Mouse (Mus musculus) neural tube, embryonic 14.5 days (tissue): ENCODE data around the gene Pnpla2. TPM values are rescaled to one million over a fixed set of nuclear protein-coding genes. Genes with fewer than 3 reads are reported as not detected.

Experiments
- ATAC-seq: fragments of 200-750 bp; cut with Nextera tagmentation; 2 replicates; pipeline ENCODE4 v1.8.0; 2017; ENCODE audit warnings: low read depth, mild to moderate bottlenecking, moderate TSS enrichment, moderate library complexity
- H3K27ac ChIP-seq: fragments of 300-500 bp; sonication (generic); 2 replicates; pipeline ENCODE4 v1.5.1; 2014; ENCODE audit warnings: low read depth, mild to moderate bottlenecking, control low read depth, low read length, moderate library complexity, mixed read lengths
- H3K27me3 ChIP-seq: fragments of 300-500 bp; sonication (generic); 2 replicates; pipeline ENCODE4 v1.6.1; 2014; ENCODE audit warnings: low read length; ENCODE audit not compliant: control insufficient read depth, insufficient read depth
- H3K36me3 ChIP-seq: fragments of 300-500 bp; sonication (generic); 2 replicates; pipeline ENCODE4 v1.6.1; 2014; ENCODE audit warnings: low read length, mixed read lengths; ENCODE audit not compliant: control insufficient read depth, insufficient read depth
- H3K4me1 ChIP-seq: fragments of 300-500 bp; sonication (generic); 2 replicates; pipeline ENCODE4 v1.6.1; 2014; ENCODE audit warnings: low read length; ENCODE audit not compliant: control insufficient read depth, insufficient read depth
- H3K4me2 ChIP-seq: fragments of 300-500 bp; sonication (generic); 2 replicates; pipeline ENCODE4 v1.6.1; 2014; ENCODE audit warnings: mild to moderate bottlenecking, low read depth, low read length, control low read depth
- H3K4me3 ChIP-seq: fragments of 300-500 bp; sonication (generic); 2 replicates; pipeline ENCODE4 v1.5.1; 2014; ENCODE audit warnings: low read depth, low read length, control low read depth, mixed read lengths
- H3K9ac ChIP-seq: fragments of 300-500 bp; sonication (generic); replicated peaks from 2 replicates; pipeline ENCODE4 v1.6.1; 2014; ENCODE audit warnings: low read depth, mild to moderate bottlenecking, control low read depth, low read length, mixed read lengths
- H3K9me3 ChIP-seq: fragments of 300-500 bp; sonication (generic); 2 replicates; pipeline ENCODE4 v1.6.1; 2016; ENCODE audit warnings: low read length; ENCODE audit not compliant: control insufficient read depth
- WGBS: fragments of 180-500 bp; shearing (Covaris S2); extraction: QIAGEN DNeasy Blood & Tissue Kit; methylation state at CpG from one replicate; pipeline ENCODE4 v1.1.7; 2014; 5-methylcytosine and 5-hydroxymethylcytosine counted together
- polyA plus RNA-seq: library from polyadenylated mRNA; unstranded; fragments of >200 nt; fragmentation: Nextera tagmentation; extraction: Ambion mirVana; gene quantifications from 2 replicates; pipeline ENCODE4 v1.2.1, GENCODE M21; 2014

Gene Pnpla2
- polyA plus RNA-seq, 1 experiment from 2014 or later = 14.0 TPM

DNA sequence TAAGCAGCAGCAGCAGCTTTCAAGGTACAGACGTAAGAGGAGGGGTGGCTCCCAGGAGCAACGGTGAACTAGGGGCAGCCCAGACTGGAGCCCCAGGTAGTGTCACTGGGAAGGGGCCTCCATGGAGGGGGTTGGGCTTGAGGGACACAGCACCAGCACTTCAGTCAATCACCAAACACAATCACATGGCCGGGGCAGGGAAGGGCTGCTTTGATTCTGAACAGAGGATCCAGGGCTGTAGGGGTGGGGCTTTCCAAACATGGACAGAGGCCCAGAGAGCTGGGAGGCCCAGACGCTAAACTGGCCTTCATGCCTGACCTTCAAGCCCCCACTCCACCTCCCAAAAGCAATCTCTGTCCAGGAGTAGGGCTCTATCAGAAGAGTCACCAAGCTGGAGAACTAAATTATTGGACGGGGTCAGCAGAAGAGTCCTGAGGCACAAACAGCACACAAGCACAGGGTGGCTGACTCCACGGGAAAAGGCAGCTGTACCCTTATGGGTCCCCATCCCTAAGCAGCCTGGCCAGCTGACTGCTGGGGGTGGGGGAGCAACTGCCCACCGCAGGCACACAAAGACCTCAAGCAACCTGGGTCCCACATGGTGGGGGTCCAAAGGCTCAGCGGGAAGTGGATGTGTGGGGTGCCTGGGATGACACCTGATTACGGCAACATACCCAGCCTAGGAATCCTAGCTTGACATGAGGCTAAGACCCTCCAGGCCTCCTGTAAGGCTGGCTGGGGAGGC, 25.0 kb upstream of the Pnpla2 start:
- peak overlapping the region; percentile 88; the same call in 1 of the 2 replicates for H3K4me2 ChIP-seq
- H3K36me3 ChIP-seq = peaks cover 26% of the 10 kb centered on the region
- peaks cover 19% of the 10 kb centered on the region for H3K4me1 ChIP-seq
- ATAC-seq = no peak
- H3K9ac ChIP-seq = no peak overlapping the region
- no peak overlapping the region; the same call in 1 of the 2 replicates for H3K4me3 ChIP-seq
- WGBS = 60% methylated on average over 9 of the region's 9 CpGs
- H3K27me3 ChIP-seq = no peaks in the 10 kb centered on the region
- H3K27ac ChIP-seq = no peak overlapping the region
- no peaks in the 10 kb centered on the region for H3K9me3 ChIP-seq

DNA sequence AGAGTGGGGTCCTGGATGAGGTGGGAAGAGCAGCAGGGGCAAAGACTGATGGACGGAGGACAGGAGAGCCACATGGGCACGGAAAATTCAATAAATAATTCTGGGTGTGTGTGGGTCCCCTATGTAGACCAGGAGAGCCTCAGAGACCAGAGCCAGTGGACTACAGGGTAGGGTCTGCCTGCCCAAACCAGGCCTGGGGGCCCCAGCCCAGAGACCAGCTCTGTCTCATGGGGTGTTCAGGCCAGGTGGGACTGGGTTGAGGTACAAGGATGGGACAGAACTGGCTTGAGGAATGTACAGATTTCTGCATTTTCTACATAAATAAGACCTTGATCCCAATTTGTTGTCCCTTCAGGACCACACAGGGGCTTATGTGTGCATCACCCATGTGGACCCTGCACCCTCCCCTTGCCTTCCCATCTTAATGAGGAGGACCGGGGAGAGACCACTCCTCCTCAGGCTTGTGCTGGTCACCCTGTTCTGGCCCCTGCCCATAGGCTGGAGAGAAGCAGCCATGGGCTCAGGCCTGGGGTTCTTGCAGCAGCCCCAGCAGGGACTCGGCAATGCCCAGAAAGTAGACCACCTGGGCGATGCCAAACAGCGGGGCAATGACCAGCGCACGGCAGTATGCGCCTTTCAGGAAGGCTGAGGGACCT, 24.3 kb upstream of the Pnpla2 start:
- Histone ChIP-seq H3K4me2 (no peak overlapping the region), H3K27ac (no peak overlapping the region), H3K4me1 (peaks cover 25% of the 10 kb centered on the region), H3K27me3 (no peaks in the 10 kb centered on the region), H3K9ac (no peak overlapping the region), H3K36me3 (peaks cover 26% of the 10 kb centered on the region), H3K4me3 (no peak overlapping the region), H3K9me3 (no peaks in the 10 kb centered on the region)
- ATAC-seq = no peak
- WGBS = 92% methylated on average over 9 of the region's 9 CpGs

DNA sequence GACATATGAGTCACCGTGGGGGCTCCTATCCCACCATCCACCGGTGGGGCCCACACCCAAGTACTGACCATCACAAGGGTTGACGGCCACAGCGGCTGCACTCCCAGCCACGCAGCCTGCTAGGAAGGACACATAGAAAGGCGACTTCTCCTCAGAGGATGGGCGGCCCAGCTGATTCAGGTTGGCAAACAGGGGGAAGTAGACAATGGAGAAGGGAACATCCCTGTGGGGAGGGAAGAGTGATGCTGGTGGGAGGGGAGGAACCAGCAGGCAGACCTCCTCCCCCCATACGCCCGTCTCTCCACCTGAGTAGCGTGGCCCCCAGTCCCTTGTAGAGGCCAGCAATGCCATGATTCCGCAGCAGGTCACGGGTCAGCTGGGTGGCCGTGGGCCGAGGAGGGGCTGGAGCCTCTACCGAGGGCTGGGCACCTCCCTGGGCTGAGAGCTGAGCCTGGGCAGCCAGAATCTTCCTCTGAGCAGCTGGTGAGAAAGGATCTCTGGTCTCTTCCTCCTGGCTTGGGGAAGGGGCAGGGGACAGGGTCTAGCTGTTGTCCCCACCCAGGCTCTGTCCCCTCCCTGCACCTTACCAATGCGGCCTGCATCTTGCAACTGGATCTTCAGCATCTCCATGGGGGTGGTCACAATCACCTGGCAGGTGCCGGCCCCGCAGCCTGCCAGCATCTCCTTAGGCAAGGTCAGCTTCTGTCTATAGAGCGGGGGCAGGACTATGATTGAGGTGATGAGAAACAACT, 23.4 kb upstream of the Pnpla2 start:
- WGBS = 95% methylated on average over 19 of the region's 19 CpGs
- H3K4me1 ChIP-seq = peaks cover 34% of the 10 kb centered on the region
- H3K9ac ChIP-seq = no peak overlapping the region
- no peak overlapping the region for H3K4me3 ChIP-seq
- H3K27me3 ChIP-seq = no peaks in the 10 kb centered on the region
- H3K36me3 ChIP-seq = peaks cover 26% of the 10 kb centered on the region
- ATAC-seq = no peak
- no peak overlapping the region for H3K4me2 ChIP-seq
- H3K27ac ChIP-seq = no peak overlapping the region
- H3K9me3 ChIP-seq = no peaks in the 10 kb centered on the region

DNA sequence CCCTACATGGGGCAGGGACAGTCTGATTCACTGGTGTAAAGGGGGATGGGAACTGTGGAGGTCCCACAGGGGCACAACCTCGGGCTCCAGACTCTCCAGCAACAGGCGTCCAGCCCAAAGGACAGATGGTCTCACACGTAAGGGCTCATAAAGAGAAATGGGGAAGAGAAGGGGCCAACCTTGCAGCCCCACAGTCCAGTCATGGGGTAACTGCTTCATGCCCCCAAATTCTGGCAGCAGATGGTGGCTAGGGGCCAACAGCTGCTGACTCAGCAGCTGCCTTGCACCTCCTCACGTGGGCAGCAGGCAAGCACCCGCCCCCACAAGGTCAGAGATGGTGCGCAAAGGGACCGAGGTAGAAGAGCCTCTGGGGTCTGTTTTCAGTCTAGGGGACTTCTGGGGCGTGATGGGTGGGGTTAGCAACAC, 22.8 kb upstream of the Pnpla2 start:
- no peaks in the 10 kb centered on the region for H3K9me3 ChIP-seq
- H3K4me1 ChIP-seq = peaks cover 37% of the 10 kb centered on the region
- WGBS = 85% methylated on average over 8 of the region's 8 CpGs
- no peaks in the 10 kb centered on the region for H3K27me3 ChIP-seq
- no peak overlapping the region for H3K27ac ChIP-seq
- peaks cover 23% of the 10 kb centered on the region for H3K36me3 ChIP-seq
- no peak for ATAC-seq
- no peak overlapping the region for H3K9ac ChIP-seq
- no peak overlapping the region for H3K4me3 ChIP-seq
- no peak overlapping the region for H3K4me2 ChIP-seq

DNA sequence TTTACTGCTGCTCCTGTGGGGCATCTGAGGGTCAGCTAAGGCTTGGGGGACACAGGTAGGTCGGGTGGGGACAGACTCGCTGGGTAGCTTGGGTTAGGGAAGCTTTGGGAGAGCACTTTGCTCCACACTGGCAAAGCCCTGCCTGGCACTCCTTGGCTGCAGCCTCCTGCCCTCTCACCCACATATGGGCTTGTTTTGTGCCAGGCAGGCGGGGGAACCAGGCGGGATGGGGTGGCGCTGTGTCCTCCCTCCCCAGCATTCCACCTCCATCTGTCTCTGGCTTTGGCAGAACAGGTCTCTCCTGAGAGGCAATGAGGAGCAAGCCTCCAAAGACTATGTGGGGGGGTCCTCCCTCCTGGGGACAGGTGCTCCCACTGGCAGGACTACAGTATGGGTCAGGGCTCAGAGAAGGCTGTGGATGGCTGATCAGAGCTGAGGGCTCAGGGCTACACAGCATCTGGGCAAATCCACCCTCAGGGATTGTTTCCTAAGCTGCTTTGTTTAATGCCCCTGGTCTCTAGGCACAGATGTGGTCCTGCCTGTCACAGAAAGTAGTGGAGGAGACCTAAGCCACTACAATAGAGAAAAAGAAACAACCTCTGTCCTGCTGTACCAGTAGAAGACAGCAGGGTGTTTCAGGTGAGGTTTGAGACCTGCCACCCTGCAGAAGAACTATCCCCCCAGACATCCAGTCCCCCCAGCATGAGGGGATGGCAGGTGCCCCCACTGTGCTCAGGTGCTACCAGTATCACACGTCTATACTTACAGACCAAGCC, 22.1 kb upstream of the Pnpla2 start:
- ATAC-seq = no peak

DNA sequence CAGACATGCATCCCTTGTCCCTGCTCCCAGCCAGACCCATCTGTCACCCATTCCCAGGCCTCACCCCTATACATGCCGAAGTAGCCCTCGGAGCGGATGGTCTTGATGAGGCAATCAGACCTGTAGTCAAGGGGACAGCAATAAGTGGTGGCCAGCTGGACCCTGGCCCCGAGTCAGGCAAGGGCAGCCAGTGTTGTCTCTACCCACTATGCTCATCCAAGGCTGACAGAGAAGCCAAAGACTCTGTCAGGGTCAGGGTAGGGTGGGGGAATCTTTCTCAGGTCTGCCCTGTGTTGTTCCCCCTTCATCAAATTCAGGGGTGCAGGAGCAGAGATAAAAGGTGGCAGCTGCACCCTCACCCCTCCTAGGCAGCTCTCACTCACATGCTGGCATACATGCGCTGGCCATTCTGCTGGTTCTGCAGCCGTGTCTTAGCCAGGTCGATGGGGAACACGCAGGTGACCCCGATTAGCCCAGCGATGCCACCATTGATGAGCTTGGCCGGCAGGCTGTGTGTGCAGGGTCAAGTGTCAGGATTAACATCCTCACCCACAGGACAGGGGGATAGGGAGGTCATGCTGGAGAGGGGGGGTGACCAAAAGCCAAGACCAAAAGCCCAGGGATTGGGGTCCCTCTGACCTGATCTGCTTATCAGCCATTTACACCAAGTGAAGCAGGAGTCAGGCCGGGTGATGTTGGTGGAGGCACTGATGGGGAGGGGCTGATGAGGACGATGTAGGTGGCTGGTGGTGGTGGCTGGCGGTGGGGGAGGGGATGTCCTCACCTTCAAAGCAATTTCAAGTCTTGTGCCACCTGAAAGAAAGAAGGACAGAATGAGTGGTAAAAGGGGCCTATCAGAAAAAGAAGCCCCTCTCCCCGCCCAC, 21.2 kb upstream of the Pnpla2 start:
- 72% methylated on average over 15 of the region's 15 CpGs for WGBS
- Histone ChIP-seq H3K9ac (peak overlapping the region; percentile 72), H3K4me1 (peaks cover 32% of the 10 kb centered on the region), H3K4me3 (peak overlapping the region; percentile 49), H3K9me3 (no peaks in the 10 kb centered on the region), H3K27me3 (no peaks in the 10 kb centered on the region), H3K27ac (peak overlapping the region; percentile 78), H3K4me2 (peak overlapping the region; percentile 85), H3K36me3 (peaks cover 23% of the 10 kb centered on the region)
- no peak for ATAC-seq

More for the DNA sequence above, 22.1 kb upstream of the Pnpla2 start:
- Histone ChIP-seq H3K4me1 (peaks cover 37% of the 10 kb centered on the region), H3K9ac (no peak overlapping the region), H3K9me3 (no peaks in the 10 kb centered on the region), H3K27ac (no peak overlapping the region), H3K4me3 (no peak overlapping the region), H3K36me3 (peaks cover 23% of the 10 kb centered on the region), H3K4me2 (peak overlapping the region; percentile 85; the same call in 1 of the 2 replicates), H3K27me3 (no peaks in the 10 kb centered on the region)
- 87% methylated on average over 6 of the region's 6 CpGs for WGBS

DNA sequence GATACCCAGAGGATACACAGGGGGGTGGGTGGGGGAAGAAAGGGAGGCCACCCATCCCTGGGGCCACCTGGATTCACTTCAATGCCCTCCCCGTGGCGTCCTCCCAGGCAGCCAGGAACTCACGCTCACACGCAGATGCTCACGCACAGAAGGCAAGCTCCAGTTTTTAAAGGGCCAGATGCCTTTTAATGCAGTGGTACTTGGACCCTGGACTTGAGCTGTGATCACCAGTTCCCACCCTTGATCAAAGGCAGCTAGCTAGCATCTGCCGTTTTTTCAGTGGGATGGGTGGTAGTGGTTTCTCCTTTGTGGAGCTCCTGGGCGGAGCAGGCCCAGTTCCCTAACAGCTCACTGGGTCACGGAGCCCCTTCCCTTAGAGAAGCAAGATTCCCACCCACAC, 20.5 kb upstream of the Pnpla2 start:
- peaks cover 23% of the 10 kb centered on the region for H3K36me3 ChIP-seq
- H3K4me3 ChIP-seq = peak overlapping the region; percentile 49
- no peaks in the 10 kb centered on the region for H3K9me3 ChIP-seq
- peak overlapping the region; percentile 78 for H3K27ac ChIP-seq
- H3K4me1 ChIP-seq = peaks cover 31% of the 10 kb centered on the region
- H3K9ac ChIP-seq = peak overlapping the region; percentile 72
- ATAC-seq = 0 out of 2 replicates have a peak, but pooled peaks have one; percentile 15
- WGBS = 7% methylated on average over 8 of the region's 8 CpGs
- H3K27me3 ChIP-seq = no peaks in the 10 kb centered on the region
- peak overlapping the region; percentile 85 for H3K4me2 ChIP-seq
